Mouse (Mus musculus): ENCODE data around the gene Phldb3.

The Phldb3 gene

DNA sequence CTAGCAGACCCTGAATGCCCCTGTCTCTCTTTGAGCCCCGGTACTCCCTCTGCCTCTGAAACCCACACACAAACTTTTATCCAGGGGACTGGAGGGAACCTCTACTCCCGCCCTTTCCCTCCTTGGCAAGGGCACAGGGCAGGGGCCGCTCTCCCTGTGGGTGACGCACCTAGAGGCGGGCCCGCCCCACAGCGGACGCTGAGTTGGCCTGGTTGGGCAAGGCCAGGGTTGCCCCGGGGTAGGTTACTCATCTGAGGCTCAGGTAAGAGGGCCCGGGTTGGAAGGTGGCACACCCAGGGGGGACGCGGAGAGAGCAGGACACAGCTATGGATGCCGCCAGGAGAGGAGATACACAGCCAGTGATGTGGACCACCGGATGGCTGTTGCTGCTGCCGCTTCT lies 25.7 kb downstream of the Phldb3 start, which contains the start of gene Lypd3:
Gene Lypd3 (plus strand): TSS at position 287 of the 400 bp plus-strand sequence.
- no peak for DNase-seq

DNA sequence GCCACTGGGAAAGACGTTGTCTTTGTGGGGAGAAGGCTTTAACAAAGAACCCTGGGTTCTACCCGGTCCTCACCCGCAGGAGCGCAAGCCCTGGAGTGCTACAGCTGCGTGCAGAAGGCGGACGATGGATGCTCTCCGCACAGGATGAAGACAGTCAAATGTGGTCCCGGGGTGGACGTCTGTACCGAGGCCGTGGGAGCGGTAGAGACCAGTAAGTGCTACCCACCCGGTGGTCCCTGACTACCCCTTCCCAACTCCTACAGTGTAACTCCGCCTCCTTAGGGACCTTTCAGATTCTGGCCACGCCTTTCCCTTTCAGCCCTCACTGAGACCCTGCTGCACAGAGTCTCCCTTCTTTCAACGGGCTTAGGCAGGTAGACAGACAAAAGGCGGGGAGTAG lies 26.5 kb downstream of the Phldb3 start:
- no peak for DNase-seq

GRCm38 (mm10) chr7:24638026-24638856 lies 27.7 kb downstream of the Phldb3 start:
- no peak for DNase-seq

DNA sequence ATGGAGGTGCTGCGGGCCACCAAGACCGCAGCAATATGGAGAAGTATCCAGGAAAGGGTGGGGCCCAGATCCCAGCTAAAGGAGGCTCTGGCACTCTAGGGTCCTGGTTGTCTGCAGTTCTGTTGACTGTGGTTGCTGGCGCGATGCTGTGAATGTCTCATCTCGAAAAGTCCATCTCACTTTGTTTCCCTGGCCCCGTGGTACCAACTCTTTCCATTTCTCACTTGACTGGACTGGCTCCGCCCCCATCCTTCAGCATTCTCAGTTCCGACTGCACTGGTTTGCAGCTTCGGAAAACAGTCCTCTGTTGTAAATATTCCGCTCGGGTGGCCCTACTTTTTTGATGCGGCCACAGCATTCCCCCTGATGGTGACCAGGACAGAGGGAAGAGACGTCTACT lies 29.9 kb downstream of the Phldb3 start:
- DNase-seq: no peak

DNA sequence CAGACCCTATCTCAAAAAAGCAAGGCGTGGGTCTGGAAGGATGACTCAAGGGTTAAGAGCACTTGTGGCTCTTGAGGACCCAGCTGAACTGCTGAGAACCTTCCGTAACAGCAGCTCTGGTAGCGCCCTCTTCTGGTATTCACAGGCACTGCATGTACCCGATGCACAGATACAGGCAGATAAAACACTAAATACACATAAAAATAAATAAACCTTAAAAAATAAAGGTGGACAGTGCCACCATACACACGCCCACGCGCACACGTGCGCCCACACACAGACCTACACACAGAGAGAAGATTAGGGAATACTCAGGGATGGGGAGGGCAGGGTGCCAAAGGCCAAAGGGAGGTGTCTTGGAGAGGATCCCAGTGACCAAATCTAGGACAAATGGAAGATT lies 31.9 kb downstream of the Phldb3 start:
- DNase-seq: peak; percentile 57 to 73

DNA sequence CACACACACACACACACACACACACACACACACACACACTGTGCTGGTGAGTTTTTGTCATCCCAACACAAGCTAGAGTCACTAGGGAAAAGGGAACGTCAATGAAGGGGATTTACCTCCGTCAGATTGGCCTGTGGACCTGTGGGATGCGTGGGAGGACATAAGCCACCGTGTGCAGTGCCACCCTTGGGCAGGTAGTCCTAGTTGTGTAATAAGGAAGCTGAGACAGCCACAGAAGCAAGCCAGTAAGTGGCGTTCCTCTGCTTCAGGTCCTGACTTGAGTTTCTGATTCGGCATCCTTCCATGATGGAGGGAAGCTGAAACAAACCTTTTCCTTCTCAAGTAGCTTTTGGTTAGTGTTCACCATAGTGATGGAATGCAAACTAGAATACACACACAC lies 33.9 kb downstream of the Phldb3 start:
- DNase-seq: no peak

DNA sequence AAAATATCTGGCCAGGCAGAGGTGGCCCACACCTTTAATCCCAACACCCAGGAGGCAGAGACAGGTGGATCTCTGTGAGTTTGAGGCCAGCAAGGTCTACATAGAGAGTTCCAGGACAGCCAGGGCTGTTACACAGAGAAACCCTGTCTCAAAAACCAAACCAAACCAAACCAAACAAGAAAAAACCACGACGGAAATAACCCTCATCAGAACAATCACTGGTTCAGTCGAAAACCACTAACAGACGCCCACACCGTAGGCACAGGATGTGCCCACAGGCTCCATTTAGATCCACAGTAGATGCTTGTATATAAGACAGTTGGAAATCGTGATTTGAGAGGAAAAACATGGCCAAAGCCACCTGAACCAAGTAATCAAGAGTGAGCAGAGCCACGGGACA lies 34.4 kb downstream of the Phldb3 start:
- DNase-seq: no peak

DNA sequence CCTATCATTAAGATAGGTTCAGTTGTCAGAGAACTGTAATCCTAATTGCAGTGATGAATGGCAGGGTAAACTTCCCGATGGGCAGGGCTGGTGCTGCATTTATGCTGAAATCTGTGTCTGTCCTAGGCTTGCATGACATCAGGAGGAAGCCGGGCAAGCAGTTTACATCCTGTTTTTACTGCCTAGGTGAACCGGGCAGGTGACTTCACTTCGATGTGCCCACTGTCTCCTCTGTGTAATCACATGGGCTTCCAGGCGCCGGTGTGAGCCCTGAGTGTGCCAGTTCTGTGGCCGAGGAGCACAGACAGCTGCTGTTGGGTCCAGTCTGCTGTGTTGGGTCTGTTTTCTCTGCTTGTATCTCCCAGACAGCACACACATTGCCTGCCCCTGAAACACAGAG lies 35.9 kb downstream of the Phldb3 start:
- DNase-seq: no peak

DNA sequence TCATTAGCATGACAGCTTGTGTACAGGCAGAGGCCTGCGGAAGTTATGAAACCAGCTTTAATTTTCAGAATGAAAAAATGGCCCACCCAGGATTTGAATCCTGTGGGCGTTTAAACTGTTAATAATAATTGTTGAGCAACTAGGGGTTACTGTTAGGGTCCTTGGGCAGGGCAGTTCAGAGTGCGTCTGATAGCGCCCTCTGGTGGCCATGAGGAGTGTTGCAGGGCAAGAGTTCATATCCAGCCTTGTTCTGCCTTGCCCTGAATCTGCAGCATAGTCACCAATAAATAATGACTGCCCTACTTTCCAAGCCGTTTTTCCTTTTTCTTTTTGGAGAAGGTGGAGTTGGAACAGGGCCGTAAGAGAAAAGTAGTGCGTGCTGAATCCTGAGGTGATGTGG lies 43.1 kb downstream of the Phldb3 start:
- peak; percentile 72 to 76 for DNase-seq

DNA sequence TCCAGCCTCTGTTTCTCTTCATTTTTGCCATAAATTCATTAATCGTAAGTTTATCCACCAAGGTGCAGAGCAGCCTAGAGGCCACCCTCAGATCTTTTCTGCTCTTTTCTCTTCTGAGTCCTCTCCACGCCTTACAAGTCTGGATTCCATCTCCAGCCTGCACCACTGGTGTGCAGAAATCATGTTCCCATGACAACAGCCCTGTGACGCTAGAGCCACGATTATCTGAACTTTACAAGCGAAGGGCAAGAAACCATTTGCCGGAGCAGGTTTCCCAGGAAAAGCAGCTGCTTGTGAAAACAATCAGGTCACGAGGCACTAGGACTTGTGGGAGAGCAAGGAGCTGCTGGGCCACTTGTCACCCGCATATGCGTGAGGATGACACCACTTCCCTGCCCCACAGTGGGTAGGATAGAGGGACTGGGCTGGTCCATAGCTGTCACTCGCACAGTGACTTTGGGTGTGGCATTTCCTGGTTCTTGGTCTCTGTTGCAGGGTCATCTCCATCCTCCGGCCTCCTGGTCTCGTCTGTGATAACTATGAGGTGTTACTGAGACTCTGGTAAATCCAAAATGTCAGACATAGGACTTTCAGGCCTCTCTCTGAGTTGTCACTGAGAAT lies 49.3 kb downstream of the Phldb3 start:
- no peak for DNase-seq

GRCm38 (mm10) chr7:24661118-24661904 lies 50.7 kb downstream of the Phldb3 start:
- no peak for DNase-seq

DNA sequence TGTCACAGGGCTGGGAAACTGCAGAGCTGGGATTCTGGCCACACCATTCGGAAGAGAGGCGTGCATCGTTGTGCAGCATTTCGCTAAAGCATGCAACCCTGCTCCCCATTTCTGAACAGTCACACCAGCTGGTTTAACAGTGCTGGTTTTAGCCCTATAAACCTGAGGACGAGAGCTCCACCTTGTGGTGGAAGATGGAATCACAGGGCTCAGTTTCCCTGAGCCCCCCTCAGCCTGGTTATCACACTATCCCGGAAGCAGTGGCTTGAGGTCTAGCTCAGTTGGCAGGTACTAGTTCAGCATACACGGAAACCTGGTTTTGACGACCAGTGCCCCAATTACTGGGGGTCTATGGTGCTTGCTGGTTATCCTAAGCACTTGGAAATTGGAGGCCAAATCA lies 52.0 kb downstream of the Phldb3 start:
- DNase-seq: peak; percentile 83 to 89

- DNase-seq: no peak
Measured at GRCm38 (mm10) chr7:24664301-24664700, 53.7 kb downstream of the Phldb3 start.

DNA sequence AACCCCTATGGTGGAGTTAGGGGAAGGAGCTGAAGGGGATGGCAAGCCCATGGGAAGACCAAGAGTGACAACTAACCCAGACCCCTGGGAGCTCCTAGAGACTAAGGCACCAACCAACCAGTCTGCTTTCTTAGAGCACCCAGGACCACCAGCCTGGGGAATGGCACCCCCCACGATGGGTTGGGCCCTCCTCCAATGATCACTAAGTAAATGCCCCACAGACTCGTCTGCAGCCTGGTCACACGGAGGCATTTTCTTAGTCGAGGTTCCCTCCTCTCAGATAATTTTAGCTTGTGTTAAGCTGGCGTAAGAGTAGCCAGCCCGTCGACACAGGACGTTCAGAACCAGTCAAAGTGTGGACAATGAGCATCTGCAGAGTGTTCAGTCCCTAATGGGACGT lies 54.4 kb downstream of the Phldb3 start:
- DNase-seq: no peak

- DNase-seq: no peak
Measured at GRCm38 (mm10) chr7:24671944-24672439, 61.4 kb downstream of the Phldb3 start.

DNA sequence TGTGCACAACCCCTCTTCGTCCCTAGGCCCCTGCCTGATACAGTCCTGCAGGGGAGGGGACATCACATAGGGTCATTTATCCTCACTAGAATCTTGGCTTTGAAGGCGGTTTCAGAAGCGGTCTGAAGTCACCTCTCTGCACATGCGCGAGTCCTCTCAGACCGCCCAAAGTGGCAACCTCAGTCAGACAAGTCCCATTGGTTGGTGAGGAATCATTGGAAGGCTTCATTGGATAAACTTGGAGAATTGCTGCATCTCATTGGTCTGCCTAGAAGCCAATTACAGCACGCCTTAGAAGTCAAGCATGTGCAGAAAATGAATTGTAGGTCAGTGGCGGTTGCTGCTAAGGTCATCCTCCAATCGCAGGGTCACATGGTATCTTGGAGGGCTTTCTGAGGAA lies 66.0 kb downstream of the Phldb3 start, which contains the start of gene Tex101:
Gene Tex101 (minus strand): TSS at position 101 of the 400 bp plus-strand sequence.
- DNase-seq: no peak
